Mouse (Mus musculus) R1 (cell line): ENCODE results near the gene Olfr1204.

Experiments
- DNase-seq: peaks from one replicate; pipeline ENCODE4 v3.0.0-alpha.2; 2018; ENCODE audit warnings: low read depth, low spot score

Olfr1204 gene

DNA sequence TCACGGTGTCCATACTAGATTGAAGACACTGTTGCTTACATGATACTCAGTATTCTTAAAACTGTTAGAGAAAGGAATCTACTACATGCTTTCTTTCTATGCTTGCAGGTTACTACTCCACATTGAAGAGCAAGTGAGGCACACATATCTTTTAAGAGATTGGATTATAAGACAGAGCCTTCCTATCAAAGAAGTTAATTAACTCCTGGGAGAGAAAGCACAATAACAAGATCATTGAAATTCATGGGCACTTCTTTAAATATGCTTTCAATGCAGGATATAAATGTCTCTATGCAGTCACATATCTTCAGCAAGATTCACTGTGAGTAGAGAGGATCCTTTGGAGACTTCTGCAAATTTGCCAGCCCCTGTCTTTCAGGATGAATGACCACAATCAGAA, at the start of gene Olfr1204:
Olfr1204 (plus strand) TSS at position 301 of the 400 bp plus-strand sequence.
- no peak for DNase-seq

DNA sequence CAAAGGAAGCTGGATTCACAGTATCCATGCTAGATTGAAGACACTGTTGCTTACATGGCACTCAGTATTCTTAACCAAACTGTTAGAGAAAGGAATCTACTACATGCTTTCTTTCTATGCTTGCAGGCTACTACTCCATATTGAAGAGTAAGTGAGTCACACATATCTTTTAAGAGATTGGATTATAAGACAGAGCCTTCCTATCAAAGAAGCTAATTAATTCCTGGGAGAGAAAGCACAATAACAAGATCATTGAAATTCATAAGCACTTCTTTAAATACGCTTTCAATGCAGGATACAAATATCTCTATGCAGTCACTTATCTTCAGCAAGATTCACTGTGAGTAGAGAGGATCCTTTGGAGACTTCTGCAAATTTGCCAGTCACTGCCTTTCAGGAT, 34.9 kb upstream of the Olfr1204 start, which contains the start of gene Olfr1202:
Olfr1202 (plus strand) TSS at position 301 of the 400 bp plus-strand sequence.
- no peak for DNase-seq

DNA sequence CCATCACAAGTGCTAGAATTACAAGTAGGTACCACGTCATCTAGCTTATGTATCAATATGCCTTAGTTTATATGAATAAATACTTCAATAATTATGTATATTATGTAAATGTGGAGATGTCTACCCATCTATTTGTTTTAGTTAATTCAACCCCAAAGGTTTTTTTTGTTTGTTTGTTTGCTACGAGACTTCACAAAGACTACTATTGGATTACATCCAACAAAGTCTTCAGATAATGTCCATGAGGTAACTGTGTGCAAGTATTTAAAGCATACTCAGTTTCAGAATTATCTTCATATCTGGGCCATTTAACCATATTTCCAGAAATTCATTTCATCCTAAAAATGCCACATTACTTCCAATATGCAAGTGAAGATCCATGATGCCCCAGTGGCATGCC, 19.7 kb upstream of the Olfr1204 start, which contains the start of gene Olfr1205:
Olfr1205 (plus strand) TSS at position 301 of the 400 bp plus-strand sequence.
- DNase-seq: no peak

DNA sequence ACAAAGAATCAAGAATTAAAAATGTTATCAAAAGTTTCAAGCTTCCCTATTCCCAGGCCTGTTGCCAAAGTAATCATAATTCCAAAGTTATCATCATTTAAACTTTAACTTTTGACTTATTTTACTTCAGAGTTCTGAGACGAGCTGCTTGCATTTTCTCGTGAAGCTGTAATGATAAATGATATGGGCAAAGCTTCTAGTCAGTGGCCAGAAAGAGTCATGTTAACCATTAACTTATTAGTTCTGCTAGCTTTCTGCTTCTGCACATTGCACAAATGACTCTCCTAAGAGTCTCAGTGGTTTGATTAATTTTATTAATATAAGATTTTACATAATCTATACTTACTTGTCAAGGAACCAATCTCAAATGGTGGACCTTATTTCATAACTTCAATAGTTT, 10.6 kb upstream of the Olfr1204 start:
- no peak for DNase-seq

DNA sequence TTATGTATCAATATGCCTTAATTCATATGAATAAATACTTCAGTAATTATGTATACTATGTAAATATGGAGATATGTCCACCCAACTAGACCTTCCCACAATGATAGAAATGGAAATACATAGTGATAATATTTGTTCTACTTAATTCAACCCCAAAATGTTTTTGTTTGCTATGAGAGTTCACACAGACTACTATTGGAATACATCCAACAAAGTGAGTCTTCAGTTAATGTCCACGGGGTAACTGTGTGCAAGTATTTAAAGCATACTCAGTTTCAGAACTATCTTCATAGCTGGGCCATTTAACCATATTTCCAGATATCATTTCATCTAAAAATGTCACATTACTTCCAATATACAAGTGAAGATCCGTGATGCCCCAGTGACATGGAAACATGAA, 13.8 kb downstream of the Olfr1204 start, which contains the start of gene Olfr1206:
Olfr1206 (plus strand) TSS at position 301 of the 400 bp plus-strand sequence.
- no peak for DNase-seq

DNA sequence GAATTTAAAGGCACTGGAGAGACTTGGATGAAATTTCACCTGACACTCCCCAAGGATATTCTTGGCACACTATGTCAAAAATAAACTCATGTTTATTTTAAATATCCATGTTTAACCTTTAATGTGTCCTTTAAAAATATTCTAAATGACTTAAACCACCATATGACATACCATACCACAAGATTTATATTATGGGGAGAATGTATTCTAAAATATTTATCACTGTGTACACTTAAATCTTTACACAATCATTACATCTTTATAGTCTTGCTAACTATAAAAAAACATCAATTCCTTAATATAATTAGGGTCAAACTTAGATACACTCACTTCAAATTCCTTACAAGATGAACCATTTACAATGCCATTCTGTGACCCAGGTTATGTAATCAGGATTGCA, 53.1 kb downstream of the Olfr1204 start, which contains the start of gene Olfr1208:
Olfr1208 (minus strand) TSS at position 101 of the 400 bp plus-strand sequence.
- DNase-seq: no peak
